Mouse (Mus musculus): ENCODE measurements around the gene Rpl36a.

DNA sequence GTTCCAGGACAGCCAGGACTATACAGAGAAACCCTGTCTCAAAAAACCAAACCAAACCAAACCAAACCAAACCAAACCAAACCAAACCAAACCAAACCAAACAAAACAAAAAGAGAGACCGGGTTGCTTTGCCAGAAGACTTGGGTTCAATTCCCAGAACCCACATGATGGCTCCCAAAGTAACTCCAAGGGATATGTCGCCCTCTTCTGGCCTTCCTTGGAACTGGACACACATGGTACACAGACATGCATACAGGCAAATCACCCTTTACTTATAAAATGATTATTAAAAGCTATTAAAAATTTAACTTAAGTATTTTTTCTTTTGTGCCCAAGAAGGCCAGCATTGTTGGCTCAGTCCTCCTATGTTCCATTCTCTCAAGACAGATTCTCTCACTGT lies 28.9 kb downstream of the Rpl36a start:
- TF ChIP-seq POLR2A (IDR thresholded peaks at IDR 0.05; ENCODE audit: insufficient read length, low read depth): no peak
- no peak for TF ChIP-seq POLR2AphosphoS2 (IDR thresholded peaks at IDR 0.05; ENCODE audit: insufficient read length, low read depth)
- no peak for TF ChIP-seq E2F4 (IDR thresholded peaks at IDR 0.05; ENCODE audit: insufficient read depth)
- no peak for TF ChIP-seq TCF3 (IDR thresholded peaks at IDR 0.05; ENCODE audit: insufficient read length, low read depth)
- no peak for TF ChIP-seq MAX (IDR thresholded peaks at IDR 0.05; ENCODE audit: low read depth)
- TF ChIP-seq CEBPB (IDR thresholded peaks at IDR 0.05; ENCODE audit: insufficient read depth, poor library complexity, severe bottlenecking): no peak
- no peak for TF ChIP-seq TCF12 (IDR thresholded peaks at IDR 0.05; ENCODE audit: insufficient read depth, poor library complexity, severe bottlenecking)
- no peak for TF ChIP-seq USF1 (IDR thresholded peaks at IDR 0.05; ENCODE audit: low read depth)

Data from myocyte (in vitro differentiated cells).